Mouse (Mus musculus): ENCODE results near the gene Tiam1.

GRCm38 (mm10) chr16:90116637-90117182 is 26.9 kb downstream of the Tiam1 start:
- no peak for TF ChIP-seq POLR2A (IDR thresholded peaks at IDR 0.05; ENCODE audit: extremely low read depth, insufficient read depth, low read length)
- no peak for TF ChIP-seq CTCF (IDR thresholded peaks at IDR 0.05; ENCODE audit: low read depth, low read length)
